Mouse (Mus musculus): ENCODE results near the gene Stat2. TPM values are rescaled to one million over a fixed set of nuclear protein-coding genes. Genes with fewer than 3 reads are reported as not detected.

The Stat2 gene
- polyA plus RNA-seq, 1 experiment from 2014 or later, result 16.7 TPM

DNA sequence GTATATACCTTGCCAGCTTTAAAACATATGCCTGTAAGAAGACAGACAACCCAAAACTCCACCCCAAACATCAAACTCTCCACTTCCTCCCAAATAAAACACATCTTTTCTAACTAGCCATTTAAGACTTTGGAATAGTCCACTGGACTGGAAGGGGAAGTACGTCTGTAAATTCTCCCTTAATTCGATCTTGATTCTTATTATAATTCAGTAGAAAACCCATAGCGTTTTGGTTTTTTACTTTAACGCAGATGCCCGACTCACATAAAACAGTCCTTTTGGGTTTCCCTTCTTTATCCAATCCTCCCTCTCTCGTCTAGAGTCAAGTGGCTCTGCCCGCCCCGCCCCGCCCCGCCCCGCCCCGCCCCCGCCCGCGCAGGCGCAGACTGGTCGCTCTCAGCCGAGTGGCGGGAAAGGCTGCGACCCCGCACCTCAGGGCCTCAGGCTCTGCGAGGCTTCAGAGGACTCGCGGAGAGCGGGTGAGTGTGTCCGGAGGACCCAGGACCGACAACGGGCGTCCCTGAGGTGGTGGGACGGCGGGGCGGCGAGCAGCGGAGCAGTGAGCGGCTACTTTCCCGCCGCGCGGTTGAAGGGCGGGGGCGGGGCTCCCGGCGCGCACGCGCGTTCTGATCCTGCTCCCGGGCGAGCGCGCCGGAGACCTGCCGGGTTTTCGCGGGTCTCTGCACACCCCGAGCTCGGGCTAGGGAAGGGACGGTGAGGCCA lies 38.5 kb upstream of the Stat2 start, which contains the start of gene Timeless:
Gene Timeless (plus strand): TSS at position 369 of the 723 bp plus-strand sequence.
- no peaks in the 10 kb centered on the region for H3K36me3 ChIP-seq (ENCODE audit: control insufficient read depth, insufficient read depth, low read length)
- peak; percentile 92 for ATAC-seq (ENCODE audit: low FRiP score)
- peaks cover 8% of the 10 kb centered on the region for H3K4me1 ChIP-seq (ENCODE audit: control insufficient read depth, insufficient read depth, low read length)
- DNase-seq (ENCODE audit: low spot score, missing footprints), result peak; percentile 99
- no peaks in the 10 kb centered on the region for H3K9me3 ChIP-seq (ENCODE audit: control insufficient read depth, low read length)
- peak within 1 kb of the TSS; percentile 84 for H3K27ac ChIP-seq (ENCODE audit: low read depth, low read length)
- peak within 1 kb of the TSS; percentile 72 for H3K9ac ChIP-seq (ENCODE audit: low read length)
- H3K27me3 ChIP-seq (ENCODE audit: control insufficient read depth, insufficient read depth, low read length), result no peaks in the 10 kb centered on the region
- peak within 1 kb of the TSS; percentile 43 for H3K4me2 ChIP-seq
- WGBS, result under 1% methylated on average over 57 of the region's 58 CpGs
- H3K4me3 ChIP-seq (ENCODE audit: low read depth, low read length), result peak within 1 kb of the TSS; percentile 53

DNA sequence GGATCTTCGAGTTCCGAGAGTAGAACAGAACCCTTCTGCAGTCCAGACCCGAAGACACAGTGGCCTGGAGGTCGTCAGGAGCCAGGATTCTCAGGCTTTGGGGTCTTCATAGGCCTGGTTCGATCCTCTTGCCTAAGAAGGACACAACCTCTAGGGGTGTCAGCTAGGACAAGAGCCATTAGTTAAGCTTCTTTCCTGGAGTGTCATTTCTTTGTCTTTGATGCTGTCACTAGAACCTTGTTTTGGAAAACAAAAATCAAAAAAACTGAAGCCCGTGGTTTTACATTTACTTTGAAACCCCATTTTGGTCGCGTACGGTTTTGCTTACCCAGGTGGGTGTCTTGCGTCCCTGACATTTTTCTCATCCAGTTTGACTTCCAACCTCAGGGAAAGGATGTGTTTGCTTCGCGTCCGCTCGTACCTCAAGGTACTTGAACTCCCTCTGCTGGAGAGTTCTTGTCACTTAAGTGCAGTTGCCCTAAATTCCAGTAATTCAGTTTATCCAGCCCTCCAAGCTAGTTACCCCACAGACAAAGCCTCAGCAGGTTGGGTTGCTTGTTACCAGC lies 37.9 kb upstream of the Stat2 start:
- no peak for DNase-seq (ENCODE audit: low spot score, missing footprints)
- H3K9ac ChIP-seq (ENCODE audit: low read length), result peak overlapping the region; percentile 72
- peak overlapping the region; percentile 43 for H3K4me2 ChIP-seq
- no peaks in the 10 kb centered on the region for H3K36me3 ChIP-seq (ENCODE audit: control insufficient read depth, insufficient read depth, low read length)
- peaks cover 8% of the 10 kb centered on the region for H3K4me1 ChIP-seq (ENCODE audit: control insufficient read depth, insufficient read depth, low read length)
- H3K27ac ChIP-seq (ENCODE audit: low read depth, low read length), result peak overlapping the region; percentile 84
- H3K9me3 ChIP-seq (ENCODE audit: control insufficient read depth, low read length), result no peaks in the 10 kb centered on the region
- ATAC-seq (ENCODE audit: low FRiP score), result peak; percentile 76
- peak overlapping the region; percentile 53 for H3K4me3 ChIP-seq (ENCODE audit: low read depth, low read length)
- no peaks in the 10 kb centered on the region for H3K27me3 ChIP-seq (ENCODE audit: control insufficient read depth, insufficient read depth, low read length)
- under 1% methylated on average over 14 of the region's 14 CpGs for WGBS

DNA sequence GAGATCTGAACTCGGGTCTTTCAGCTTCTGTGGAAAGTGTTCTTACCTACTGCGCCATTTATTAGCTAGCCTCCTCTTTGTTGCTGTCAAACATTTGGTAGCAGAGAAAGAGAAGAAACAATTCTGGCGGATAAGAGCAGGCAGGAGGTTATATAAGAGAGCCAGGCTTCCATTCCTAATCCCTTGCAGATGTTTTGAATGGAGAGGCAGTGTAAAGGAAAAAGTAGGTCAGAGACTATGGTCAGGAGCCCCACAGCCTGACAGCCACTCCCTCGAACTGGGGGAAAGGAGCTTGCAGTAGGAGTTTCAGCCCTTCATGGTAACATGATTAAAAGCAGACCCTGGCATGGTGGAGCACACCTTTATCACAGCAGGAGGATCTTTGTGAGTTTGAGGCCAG lies 34.0 kb upstream of the Stat2 start:
- no peak for DNase-seq (ENCODE audit: low spot score, missing footprints)
- Histone ChIP-seq H3K4me3 (ENCODE audit: low read depth, low read length) (no peak overlapping the region), H3K27me3 (ENCODE audit: control insufficient read depth, insufficient read depth, low read length) (no peaks in the 10 kb centered on the region), H3K4me2 (no peak overlapping the region), H3K9ac (ENCODE audit: low read length) (no peak overlapping the region), H3K36me3 (ENCODE audit: control insufficient read depth, insufficient read depth, low read length) (peaks cover 9% of the 10 kb centered on the region), H3K27ac (ENCODE audit: low read depth, low read length) (no peak overlapping the region), H3K9me3 (ENCODE audit: control insufficient read depth, low read length) (no peaks in the 10 kb centered on the region), H3K4me1 (ENCODE audit: control insufficient read depth, insufficient read depth, low read length) (peaks cover 3% of the 10 kb centered on the region)
- ATAC-seq (ENCODE audit: low FRiP score), result no peak
- 54% methylated on average over 4 of the region's 4 CpGs for WGBS

DNA sequence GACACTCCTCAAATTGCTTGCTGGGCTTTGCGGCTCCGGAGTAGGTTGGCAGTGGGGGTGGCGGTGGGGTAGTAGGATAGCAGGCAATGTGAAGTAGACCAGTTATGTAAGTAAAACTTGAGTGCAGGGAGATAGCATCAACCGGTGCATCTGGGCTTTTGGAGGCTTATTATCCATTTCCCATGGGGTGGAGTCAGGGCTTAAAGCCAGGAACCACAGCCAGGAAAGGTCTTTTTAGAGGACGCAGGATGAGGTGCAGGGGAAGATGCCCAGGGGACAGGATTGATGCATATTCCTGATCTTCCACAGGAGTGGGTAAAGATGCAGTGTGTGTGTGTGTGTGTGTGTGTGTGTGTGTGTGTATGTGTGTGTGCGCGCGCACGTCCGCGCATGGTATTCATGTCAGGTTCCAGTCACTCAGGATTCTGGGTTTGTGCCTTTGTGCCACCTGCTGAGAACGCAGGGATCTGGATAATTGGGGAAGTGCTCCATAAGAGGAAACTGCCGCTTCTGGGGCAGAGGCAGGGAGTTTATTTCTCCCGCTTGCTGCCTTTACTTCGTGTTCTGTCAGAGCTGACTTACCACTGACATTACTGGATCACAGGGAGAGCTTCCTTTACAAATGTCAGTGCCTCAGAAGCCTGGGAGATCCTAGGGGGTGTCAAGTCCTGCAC lies 32.4 kb upstream of the Stat2 start:
- H3K27ac ChIP-seq (ENCODE audit: low read depth, low read length), result no peak overlapping the region
- WGBS, result 86% methylated on average over 15 of the region's 15 CpGs
- no peak overlapping the region for H3K4me2 ChIP-seq
- no peaks in the 10 kb centered on the region for H3K9me3 ChIP-seq (ENCODE audit: control insufficient read depth, low read length)
- H3K27me3 ChIP-seq (ENCODE audit: control insufficient read depth, insufficient read depth, low read length), result no peaks in the 10 kb centered on the region
- no peak overlapping the region for H3K9ac ChIP-seq (ENCODE audit: low read length)
- DNase-seq (ENCODE audit: low spot score, missing footprints) (no peak), ATAC-seq (ENCODE audit: low FRiP score) (no peak)
- peaks cover under 1% of the 10 kb centered on the region; the same call in 1 of the 2 replicates for H3K4me1 ChIP-seq (ENCODE audit: control insufficient read depth, insufficient read depth, low read length)
- no peak overlapping the region for H3K4me3 ChIP-seq (ENCODE audit: low read depth, low read length)
- H3K36me3 ChIP-seq (ENCODE audit: control insufficient read depth, insufficient read depth, low read length), result peaks cover 15% of the 10 kb centered on the region

DNA sequence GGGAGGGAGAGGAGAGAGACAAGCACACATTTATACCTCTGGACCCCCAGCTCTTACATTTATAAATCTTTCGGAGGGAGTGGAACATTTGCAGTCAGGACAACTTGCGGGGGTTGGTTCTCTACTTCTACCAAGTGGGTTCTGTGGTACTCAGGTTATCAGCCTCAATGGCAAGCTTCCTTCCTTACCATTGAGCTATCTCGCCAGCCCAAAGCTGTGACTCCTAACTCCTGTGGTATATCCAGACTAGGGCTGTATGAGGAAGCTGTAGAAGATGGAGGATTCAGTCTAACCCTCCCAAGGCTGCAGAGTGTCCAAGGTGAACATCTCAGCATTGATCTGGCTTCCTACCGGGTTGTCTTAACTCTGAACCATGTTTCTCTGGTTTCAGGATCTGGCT lies 31.2 kb upstream of the Stat2 start:
- H3K4me3 ChIP-seq (ENCODE audit: low read depth, low read length), result no peak overlapping the region
- H3K36me3 ChIP-seq (ENCODE audit: control insufficient read depth, insufficient read depth, low read length), result peaks cover 20% of the 10 kb centered on the region
- DNase-seq (ENCODE audit: low spot score, missing footprints) (no peak), ATAC-seq (ENCODE audit: low FRiP score) (no peak)
- WGBS, result 97% methylated on average over 4 of the region's 4 CpGs
- H3K9ac ChIP-seq (ENCODE audit: low read length), result no peak overlapping the region
- no peak overlapping the region for H3K4me2 ChIP-seq
- H3K27me3 ChIP-seq (ENCODE audit: control insufficient read depth, insufficient read depth, low read length), result no peaks in the 10 kb centered on the region
- H3K4me1 ChIP-seq (ENCODE audit: control insufficient read depth, insufficient read depth, low read length), result no peaks in the 10 kb centered on the region
- no peak overlapping the region for H3K27ac ChIP-seq (ENCODE audit: low read depth, low read length)
- H3K9me3 ChIP-seq (ENCODE audit: control insufficient read depth, low read length), result no peaks in the 10 kb centered on the region

DNA sequence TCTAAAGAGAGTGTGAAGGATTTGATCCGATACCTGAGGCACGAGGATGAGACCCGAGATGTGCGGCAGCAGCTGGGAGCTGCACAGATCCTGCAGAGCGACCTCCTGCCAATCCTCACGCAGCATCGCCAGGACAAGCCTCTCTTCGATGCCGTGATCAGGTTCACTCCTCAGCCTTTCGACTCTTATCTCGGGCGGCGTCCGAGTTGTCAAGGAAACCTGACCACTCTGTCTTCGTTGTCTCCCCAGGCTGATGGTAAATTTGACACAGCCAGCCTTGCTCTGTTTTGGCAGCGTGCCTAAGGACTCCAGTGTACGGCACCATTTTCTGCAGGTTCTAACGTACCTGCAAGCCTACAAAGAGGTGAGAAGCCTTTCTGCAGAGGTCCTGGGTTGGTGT lies 30.2 kb upstream of the Stat2 start:
- DNase-seq (ENCODE audit: low spot score, missing footprints) (no peak), ATAC-seq (ENCODE audit: low FRiP score) (no peak)
- WGBS, result 93% methylated on average over 18 of the region's 18 CpGs
- Histone ChIP-seq H3K9me3 (ENCODE audit: control insufficient read depth, low read length) (no peaks in the 10 kb centered on the region), H3K4me2 (no peak overlapping the region), H3K9ac (ENCODE audit: low read length) (no peak overlapping the region), H3K4me1 (ENCODE audit: control insufficient read depth, insufficient read depth, low read length) (no peaks in the 10 kb centered on the region), H3K27me3 (ENCODE audit: control insufficient read depth, insufficient read depth, low read length) (no peaks in the 10 kb centered on the region), H3K4me3 (ENCODE audit: low read depth, low read length) (no peak overlapping the region), H3K36me3 (ENCODE audit: control insufficient read depth, insufficient read depth, low read length) (peaks cover 25% of the 10 kb centered on the region), H3K27ac (ENCODE audit: low read depth, low read length) (no peak overlapping the region)

DNA sequence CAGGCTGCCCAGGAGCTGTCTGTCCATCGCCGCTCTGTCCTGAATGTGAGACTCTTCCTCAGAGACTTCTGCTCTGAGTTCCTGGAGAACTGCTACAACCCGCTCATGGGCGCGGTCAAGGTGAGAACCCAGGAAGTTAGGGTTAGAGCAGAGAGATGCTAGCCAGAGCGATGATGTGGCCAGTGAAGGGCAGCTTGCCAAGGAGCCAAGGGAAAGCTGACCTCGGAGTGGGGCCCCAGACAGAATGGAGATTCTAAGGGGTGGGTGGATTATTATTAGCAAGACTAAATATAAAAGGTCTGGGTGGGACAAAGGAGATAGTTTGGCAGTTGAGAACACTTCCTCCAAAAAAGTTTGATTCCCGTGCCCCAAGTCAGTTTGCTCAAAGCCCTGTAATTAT lies 27.1 kb upstream of the Stat2 start:
- H3K4me2 ChIP-seq, result no peak overlapping the region
- peaks cover 42% of the 10 kb centered on the region for H3K36me3 ChIP-seq (ENCODE audit: control insufficient read depth, insufficient read depth, low read length)
- DNase-seq (ENCODE audit: low spot score, missing footprints), result no peak
- H3K27ac ChIP-seq (ENCODE audit: low read depth, low read length), result no peak overlapping the region
- ATAC-seq (ENCODE audit: low FRiP score), result no peak
- no peaks in the 10 kb centered on the region for H3K4me1 ChIP-seq (ENCODE audit: control insufficient read depth, insufficient read depth, low read length)
- no peak overlapping the region for H3K9ac ChIP-seq (ENCODE audit: low read length)
- WGBS, result 97% methylated on average over 8 of the region's 8 CpGs
- H3K4me3 ChIP-seq (ENCODE audit: low read depth, low read length), result no peak overlapping the region
- no peaks in the 10 kb centered on the region for H3K27me3 ChIP-seq (ENCODE audit: control insufficient read depth, insufficient read depth, low read length)
- no peaks in the 10 kb centered on the region for H3K9me3 ChIP-seq (ENCODE audit: control insufficient read depth, low read length)

DNA sequence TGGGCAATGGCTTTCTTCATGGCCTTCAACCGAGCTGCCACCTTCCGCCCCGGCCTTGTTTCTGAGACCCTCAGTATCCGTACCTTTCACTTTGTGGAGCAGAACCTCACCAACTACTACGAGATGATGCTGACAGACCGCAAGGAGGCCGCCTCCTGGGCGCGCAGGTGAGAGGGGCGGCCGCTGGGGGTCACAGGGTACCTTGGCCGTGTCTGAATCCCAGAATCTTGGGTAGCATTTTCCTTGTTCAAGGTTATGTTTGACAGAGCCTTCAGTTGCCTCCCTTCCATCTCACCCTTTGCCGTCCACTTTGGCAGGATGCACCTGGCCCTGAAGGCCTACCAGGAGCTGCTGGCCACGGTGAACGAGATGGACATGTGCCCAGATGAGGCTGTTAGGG lies 26.2 kb upstream of the Stat2 start:
- ATAC-seq (ENCODE audit: low FRiP score), result no peak
- Histone ChIP-seq H3K4me3 (ENCODE audit: low read depth, low read length) (no peak overlapping the region), H3K27ac (ENCODE audit: low read depth, low read length) (no peak overlapping the region), H3K4me1 (ENCODE audit: control insufficient read depth, insufficient read depth, low read length) (no peaks in the 10 kb centered on the region), H3K9ac (ENCODE audit: low read length) (no peak overlapping the region), H3K36me3 (ENCODE audit: control insufficient read depth, insufficient read depth, low read length) (peaks cover 42% of the 10 kb centered on the region), H3K27me3 (ENCODE audit: control insufficient read depth, insufficient read depth, low read length) (no peaks in the 10 kb centered on the region), H3K9me3 (ENCODE audit: control insufficient read depth, low read length) (no peaks in the 10 kb centered on the region), H3K4me2 (no peak overlapping the region)
- no peak for DNase-seq (ENCODE audit: low spot score, missing footprints)
- 95% methylated on average over 15 of the region's 15 CpGs for WGBS

All from midbrain, embryonic 11.5 days (tissue).